Mouse (Mus musculus): ENCODE data around the gene C2cd3. TPM values are rescaled to one million over a fixed set of nuclear protein-coding genes. Genes with fewer than 3 reads are reported as not detected.
"Not testable (repeated sequence)": the region's sequence is repeated elsewhere in the genome, so short reads cannot be mapped to it uniquely, and the experiment has no call there.

C2cd3 gene
- polyA plus RNA-seq, 1 experiment from 2014 or later: 20.3 TPM

DNA sequence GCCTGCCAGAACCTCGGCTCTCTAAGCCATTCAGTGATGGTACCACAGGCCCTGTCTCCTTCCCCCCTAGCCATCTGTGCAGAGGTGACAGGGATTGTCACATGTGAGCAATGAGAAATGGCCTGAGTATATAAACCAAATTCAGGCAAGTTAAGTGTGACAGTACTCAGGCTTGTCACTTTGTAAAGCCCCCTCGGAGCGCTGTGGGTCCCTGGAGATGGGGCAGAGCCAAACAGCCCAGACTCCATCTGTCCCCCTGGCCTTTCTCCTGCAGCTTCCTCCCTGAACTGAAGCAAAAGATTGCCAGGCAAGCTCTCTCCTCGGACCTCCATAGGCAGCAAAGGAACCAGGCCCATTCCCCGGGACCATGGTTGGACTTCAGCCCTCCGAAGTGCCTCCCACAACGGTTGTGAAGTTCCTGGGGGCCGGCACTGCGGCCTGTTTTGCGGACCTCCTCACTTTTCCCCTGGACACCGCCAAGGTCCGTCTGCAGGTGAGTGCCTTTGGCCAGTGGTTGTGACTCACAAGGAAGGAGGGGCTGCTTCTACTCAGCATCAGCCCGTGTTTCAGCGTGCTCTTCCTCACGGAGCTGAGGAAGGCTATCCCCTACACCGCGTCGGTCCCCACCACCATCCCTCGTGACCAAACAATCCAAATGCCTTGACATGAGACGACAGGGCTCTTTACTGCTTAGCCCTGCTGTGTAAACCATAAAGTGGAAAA lies 107.2 kb downstream of the C2cd3 start:
- Histone ChIP-seq H3K27ac (no peak overlapping the region), H3K4me3 (no peak overlapping the region), H3K27me3 (replicated peaks) (no peaks in the 10 kb centered on the region), H3K36me3 (replicated peaks) (no peaks in the 10 kb centered on the region), H3K4me1 (no peaks in the 10 kb centered on the region), H3K9me3 (no peaks in the 10 kb centered on the region), H3K4me2 (no peak overlapping the region), H3K9ac (no peak overlapping the region)
- no peak for ATAC-seq (replicated peaks)
- WGBS: 80% methylated on average over 20 of the region's 20 CpGs

DNA sequence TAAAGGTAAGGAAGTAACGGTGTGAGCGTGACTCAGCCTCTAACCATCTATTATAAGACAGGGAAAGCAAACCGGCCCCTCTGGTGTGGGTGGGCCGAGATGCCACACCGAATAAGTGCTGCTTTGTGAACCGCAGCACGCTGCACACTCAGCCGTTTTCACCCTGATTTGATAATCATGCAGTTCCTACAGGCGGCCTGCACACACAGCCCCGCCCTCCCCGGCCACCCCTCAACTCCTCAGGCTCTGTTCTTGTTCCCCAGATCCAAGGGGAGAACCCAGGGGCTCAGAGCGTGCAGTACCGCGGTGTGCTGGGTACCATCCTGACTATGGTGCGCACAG lies 107.8 kb downstream of the C2cd3 start:
- no peaks in the 10 kb centered on the region for H3K4me1 ChIP-seq
- ATAC-seq (replicated peaks): no peak; the same call in 1 of the 2 replicates
- no peaks in the 10 kb centered on the region for H3K27me3 ChIP-seq (replicated peaks)
- H3K36me3 ChIP-seq (replicated peaks): no peaks in the 10 kb centered on the region
- no peak overlapping the region for H3K9ac ChIP-seq
- WGBS: 70% methylated on average over 15 of the region's 15 CpGs
- H3K4me3 ChIP-seq: no peak overlapping the region
- H3K27ac ChIP-seq: no peak overlapping the region
- no peaks in the 10 kb centered on the region for H3K9me3 ChIP-seq
- no peak overlapping the region for H3K4me2 ChIP-seq

DNA sequence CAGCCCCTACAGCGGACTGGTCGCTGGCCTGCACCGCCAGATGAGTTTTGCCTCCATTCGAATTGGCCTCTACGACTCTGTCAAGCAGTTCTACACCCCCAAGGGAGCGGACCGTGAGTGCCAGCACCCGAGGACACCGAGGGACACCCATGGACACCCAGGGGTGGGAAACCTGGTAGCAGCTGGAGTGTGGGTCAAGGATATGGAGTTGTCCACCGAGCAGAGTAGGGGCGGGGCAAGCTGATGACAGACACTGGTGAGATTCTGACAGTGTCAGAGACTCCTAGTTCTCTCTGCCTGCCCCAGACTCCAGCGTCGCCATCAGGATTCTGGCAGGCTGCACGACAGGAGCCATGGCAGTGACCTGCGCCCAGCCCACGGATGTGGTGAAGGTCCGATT lies 108.1 kb downstream of the C2cd3 start:
- H3K4me2 ChIP-seq: no peak overlapping the region
- no peaks in the 10 kb centered on the region for H3K36me3 ChIP-seq (replicated peaks)
- no peaks in the 10 kb centered on the region for H3K9me3 ChIP-seq
- H3K4me1 ChIP-seq: no peaks in the 10 kb centered on the region
- ATAC-seq (replicated peaks): no peak
- H3K27me3 ChIP-seq (replicated peaks): no peaks in the 10 kb centered on the region
- no peak overlapping the region for H3K9ac ChIP-seq
- WGBS: 83% methylated on average over 17 of the region's 17 CpGs
- H3K27ac ChIP-seq: no peak overlapping the region
- no peak overlapping the region for H3K4me3 ChIP-seq

DNA sequence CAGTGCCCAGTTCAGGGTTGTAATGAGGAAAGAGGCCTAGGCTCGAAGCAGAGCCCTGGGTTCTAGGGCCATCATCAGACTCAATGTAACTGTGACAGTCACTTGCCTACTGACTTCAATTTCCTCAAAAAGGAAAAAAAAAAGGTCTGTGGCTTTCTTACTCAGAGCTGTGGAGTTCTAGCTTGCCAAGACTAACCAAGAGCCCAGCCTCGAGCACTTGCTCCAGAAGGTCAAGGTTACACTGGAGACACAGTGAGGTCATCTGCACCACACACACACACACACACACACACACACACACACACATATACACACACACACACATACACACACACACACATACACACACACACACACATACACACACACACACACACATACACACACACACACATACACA lies 110.0 kb downstream of the C2cd3 start:
- 89% methylated on average over 2 of the region's 2 CpGs for WGBS
- not testable (repeated sequence) for ATAC-seq (replicated peaks)

DNA sequence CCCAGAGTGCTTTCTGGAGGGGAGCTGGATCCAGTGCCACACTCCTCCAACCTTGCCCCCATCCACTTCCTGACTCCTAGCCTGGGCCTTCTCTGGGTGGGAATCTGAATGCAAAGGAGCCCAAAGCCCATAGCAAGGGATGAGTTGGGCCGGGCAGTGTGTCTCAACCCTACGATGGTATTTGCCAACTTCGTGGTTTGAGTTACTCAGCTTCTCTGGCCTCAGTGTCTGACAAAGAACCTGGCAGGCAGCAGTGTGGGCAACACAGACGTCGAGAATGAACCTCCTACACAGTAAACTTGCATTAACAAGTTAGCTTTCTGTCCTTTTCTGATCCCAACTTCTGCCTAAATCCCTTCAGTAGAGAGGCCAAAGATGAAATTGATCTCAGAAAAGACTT lies 112.5 kb downstream of the C2cd3 start:
- Histone ChIP-seq H3K27ac (no peak overlapping the region), H3K27me3 (replicated peaks) (no peaks in the 10 kb centered on the region), H3K9ac (no peak overlapping the region), H3K36me3 (replicated peaks) (no peaks in the 10 kb centered on the region), H3K4me3 (no peak overlapping the region), H3K9me3 (no peaks in the 10 kb centered on the region), H3K4me2 (no peak overlapping the region), H3K4me1 (no peaks in the 10 kb centered on the region)
- WGBS: 88% methylated on average over 5 of the region's 5 CpGs
- ATAC-seq (replicated peaks): no peak

More for the DNA sequence above, 110.0 kb downstream of the C2cd3 start:
- H3K36me3 ChIP-seq (replicated peaks); H3K9me3 ChIP-seq; H3K4me3 ChIP-seq; H3K27me3 ChIP-seq (replicated peaks); H3K9ac ChIP-seq; H3K4me1 ChIP-seq; H3K27ac ChIP-seq; H3K4me2 ChIP-seq: not testable (repeated sequence)

DNA sequence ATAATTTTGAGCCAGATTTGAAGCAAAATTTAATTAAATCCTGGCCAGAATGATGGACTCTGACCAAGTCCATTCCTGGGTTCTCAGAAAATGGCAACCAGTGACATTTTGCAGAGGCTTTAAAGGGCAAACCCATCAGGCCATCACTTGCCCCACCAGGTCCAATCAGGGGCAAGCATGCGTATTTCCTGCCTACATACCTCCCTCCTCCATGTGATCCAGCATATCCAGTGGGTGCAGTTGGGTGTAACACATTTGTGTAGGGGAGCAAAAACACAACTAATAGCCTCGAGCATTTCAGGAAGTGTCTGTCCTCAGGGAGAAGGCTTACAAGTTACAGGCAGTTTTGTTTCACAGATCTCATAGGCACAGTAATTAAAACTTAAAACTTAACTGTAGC lies 115.3 kb downstream of the C2cd3 start:
- no peaks in the 10 kb centered on the region for H3K4me1 ChIP-seq
- no peaks in the 10 kb centered on the region for H3K27me3 ChIP-seq (replicated peaks)
- H3K36me3 ChIP-seq (replicated peaks): no peaks in the 10 kb centered on the region
- no peaks in the 10 kb centered on the region for H3K9me3 ChIP-seq
- WGBS: 79% methylated on average over 2 of the region's 2 CpGs
- ATAC-seq (replicated peaks): no peak
- H3K27ac ChIP-seq: no peak overlapping the region
- no peak overlapping the region for H3K9ac ChIP-seq
- H3K4me3 ChIP-seq: no peak overlapping the region
- H3K4me2 ChIP-seq: no peak overlapping the region

DNA sequence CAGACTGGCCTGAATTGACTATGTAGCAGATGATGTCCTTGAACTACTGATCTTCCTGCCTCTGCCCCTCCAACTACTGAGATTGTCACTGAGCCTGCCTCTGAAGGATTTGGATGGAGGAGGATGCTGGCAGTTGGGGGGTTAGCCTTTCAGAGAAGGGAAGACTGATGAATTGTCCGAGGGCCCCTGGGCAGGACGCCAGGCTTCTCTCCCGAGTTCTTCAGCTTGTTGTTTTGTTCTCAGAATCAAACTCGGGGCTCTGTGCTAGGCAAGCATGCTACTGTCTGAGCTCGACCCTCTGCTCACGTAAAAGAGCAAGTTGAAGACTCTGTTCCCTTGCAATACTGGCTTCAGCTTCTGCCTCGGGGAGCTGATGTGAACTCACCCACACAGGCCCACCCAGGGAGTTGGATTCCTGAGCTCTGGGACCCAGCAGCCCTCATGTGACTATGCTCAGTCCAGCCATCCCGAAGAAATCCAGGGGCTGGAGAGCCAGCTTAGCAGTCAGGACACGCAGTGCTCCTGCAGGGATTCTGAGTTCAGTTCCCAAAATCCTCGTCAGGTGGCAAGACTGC lies 116.5 kb downstream of the C2cd3 start:
- 22% methylated on average over 10 of the region's 10 CpGs for WGBS

DNA sequence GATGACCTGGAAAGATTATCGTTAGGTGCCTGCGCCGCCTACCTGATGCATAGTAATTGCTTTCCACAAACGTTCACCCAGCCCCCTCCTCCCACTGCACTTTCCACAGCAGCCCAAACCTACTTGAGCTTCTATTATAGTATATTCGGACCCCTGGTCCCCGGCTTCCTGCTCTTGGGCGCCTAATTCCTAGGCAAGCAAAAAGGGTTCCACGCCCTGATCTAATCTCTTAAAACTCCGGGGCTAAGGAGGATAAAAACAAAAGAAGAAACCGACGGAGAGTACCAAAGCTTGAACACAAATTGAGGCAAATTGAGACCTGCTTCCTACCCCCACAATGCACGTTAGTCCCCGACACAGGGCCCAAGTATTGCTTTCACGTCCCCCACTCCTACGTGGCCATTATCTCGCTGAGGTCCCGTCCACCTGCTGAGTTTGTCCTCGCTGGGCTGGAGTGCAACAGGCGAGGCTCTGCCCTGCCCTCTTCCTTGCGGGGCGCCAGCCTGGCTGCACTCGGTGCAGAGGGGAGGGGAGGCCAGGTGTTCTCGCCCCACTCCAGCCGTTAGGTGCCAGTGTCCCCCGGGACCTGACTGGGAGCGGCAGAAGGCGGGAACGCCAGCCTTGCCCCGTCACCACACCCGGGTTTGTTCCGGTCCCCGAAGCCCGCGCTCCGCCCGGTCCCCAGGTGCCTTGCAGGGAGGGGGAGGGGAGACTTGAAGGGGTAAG lies 120.5 kb downstream of the C2cd3 start:
- peaks cover 37% of the 10 kb centered on the region for H3K4me1 ChIP-seq
- H3K9me3 ChIP-seq: no peaks in the 10 kb centered on the region
- no peak for ATAC-seq (replicated peaks)
- H3K27me3 ChIP-seq (replicated peaks): no peaks in the 10 kb centered on the region
- H3K27ac ChIP-seq: no peak overlapping the region
- no peaks in the 10 kb centered on the region for H3K36me3 ChIP-seq (replicated peaks)
- H3K4me2 ChIP-seq: peak overlapping the region; percentile 66
- peak overlapping the region; percentile 23; the same call in 1 of the 2 replicates for H3K9ac ChIP-seq
- H3K4me3 ChIP-seq: peak overlapping the region; percentile 37
- 3% methylated on average over 35 of the region's 36 CpGs for WGBS

More for the DNA sequence above, 116.5 kb downstream of the C2cd3 start:
- ATAC-seq (replicated peaks): peak; percentile 57
- H3K27me3 ChIP-seq (replicated peaks): no peaks in the 10 kb centered on the region
- H3K27ac ChIP-seq: peak overlapping the region; percentile 16; the same call in 1 of the 2 replicates
- H3K4me3 ChIP-seq: no peak overlapping the region
- H3K9ac ChIP-seq: no peak overlapping the region
- H3K4me2 ChIP-seq: no peak overlapping the region
- no peaks in the 10 kb centered on the region for H3K36me3 ChIP-seq (replicated peaks)
- H3K4me1 ChIP-seq: peaks cover 11% of the 10 kb centered on the region
- no peaks in the 10 kb centered on the region for H3K9me3 ChIP-seq

DNA sequence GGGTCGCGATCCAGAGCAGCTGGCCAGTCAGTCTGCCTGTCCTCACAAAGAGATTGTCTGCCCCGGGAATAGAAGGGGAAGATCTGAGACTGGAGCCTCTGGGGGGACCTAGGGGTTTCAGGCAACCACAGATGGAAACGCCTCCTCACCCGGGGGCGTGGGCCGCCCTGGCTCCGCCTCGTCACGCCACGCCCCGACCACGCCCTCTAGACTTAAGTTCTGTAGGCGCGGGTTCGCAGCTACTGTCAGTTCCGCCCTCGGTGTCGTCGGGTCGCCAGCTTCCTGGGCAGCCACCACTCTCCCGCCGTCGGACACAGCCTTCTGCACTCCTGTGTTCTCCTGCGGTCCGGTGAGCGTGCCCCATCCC lies 121.1 kb downstream of the C2cd3 start, which contains the start of gene Ucp2:
TSS of gene Ucp2 (plus strand) at position 221 of the 367 bp plus-strand sequence.
- peak within 1 kb of the TSS; percentile 66 for H3K4me2 ChIP-seq
- H3K4me1 ChIP-seq: peaks cover 37% of the 10 kb centered on the region
- H3K36me3 ChIP-seq (replicated peaks): no peaks in the 10 kb centered on the region
- ATAC-seq (replicated peaks): no peak
- no peaks in the 10 kb centered on the region for H3K27me3 ChIP-seq (replicated peaks)
- H3K9me3 ChIP-seq: no peaks in the 10 kb centered on the region
- 2% methylated on average over 27 of the region's 27 CpGs for WGBS
- peak within 1 kb of the TSS; percentile 37 for H3K4me3 ChIP-seq
- peak within 1 kb of the TSS; percentile 23; the same call in 1 of the 2 replicates for H3K9ac ChIP-seq
- H3K27ac ChIP-seq: no peak within 1 kb of the TSS

DNA sequence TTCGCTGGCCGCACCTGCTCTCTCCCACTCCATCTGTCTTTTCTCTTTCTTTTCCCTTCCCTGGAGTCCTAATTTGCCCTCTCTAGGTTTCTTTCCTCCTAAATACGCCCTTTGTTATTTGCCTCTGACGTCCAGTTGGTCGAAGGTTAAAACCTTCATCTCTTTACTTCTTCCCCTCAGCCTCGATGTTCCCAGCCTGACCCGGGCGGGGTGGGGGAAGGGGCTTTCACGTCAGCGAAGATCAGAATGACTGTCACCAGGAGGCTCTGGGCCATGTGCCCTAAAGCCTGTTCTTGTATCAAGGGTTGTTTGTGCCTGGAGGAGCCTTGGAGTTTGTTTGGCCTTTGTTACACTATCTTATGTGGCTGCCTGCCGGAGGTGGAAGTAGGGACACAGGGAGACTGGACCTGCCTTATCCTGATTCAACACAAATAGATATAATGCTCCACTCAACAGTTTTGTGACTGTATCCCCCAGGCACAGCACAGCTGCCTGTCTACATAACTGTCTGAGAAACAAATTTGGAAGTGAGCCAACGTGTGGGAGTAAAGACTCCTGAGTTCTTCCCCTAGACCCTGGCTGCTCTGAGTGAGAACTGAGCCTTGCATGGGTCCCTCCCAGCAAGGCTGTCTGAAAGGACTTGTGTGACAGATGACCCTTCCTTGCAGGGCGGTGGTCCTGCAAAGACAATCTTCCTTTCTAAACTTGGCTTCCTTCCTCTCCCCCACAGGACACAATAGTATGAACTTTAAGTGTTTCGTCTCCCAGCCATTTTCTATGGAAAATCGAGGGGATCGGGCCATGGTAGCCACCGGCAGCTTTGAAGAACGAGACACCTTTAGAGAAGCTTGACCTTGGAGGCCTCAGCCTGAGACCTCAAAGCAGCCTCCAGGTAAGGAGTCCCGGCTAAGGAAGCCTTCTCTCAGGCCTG lies 121.7 kb downstream of the C2cd3 start:
- ATAC-seq (replicated peaks): no peak
- Histone ChIP-seq H3K9me3 (no peaks in the 10 kb centered on the region), H3K27ac (no peak overlapping the region), H3K36me3 (replicated peaks) (no peaks in the 10 kb centered on the region), H3K4me2 (peak overlapping the region; percentile 66), H3K4me3 (peak overlapping the region; percentile 37), H3K9ac (no peak overlapping the region), H3K27me3 (replicated peaks) (no peaks in the 10 kb centered on the region), H3K4me1 (peaks cover 37% of the 10 kb centered on the region)
- 38% methylated on average over 19 of the region's 19 CpGs for WGBS

DNA sequence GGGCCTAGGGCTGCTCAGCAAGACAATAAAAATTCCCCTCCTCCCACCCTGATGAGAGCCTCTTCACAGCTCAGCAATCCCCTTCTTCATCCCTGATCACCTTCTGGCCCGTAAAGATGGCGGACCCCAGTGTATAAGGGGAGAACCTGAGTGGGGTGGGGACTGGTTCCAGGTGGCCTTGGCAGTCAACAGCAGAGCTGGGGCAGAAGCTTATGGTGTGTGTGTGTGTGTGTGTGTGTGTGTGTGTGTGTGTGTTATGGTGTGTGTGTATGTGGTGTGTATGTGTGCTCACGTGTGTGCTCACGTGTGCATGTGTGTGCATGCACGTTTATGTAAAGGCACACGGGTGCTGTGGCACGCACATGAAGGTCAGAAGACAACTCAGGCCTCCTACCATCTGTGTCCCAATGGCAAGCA lies 122.4 kb downstream of the C2cd3 start:
- no peak overlapping the region for H3K9ac ChIP-seq
- WGBS: 94% methylated on average over 7 of the region's 7 CpGs
- peak overlapping the region; percentile 82; the same call in 1 of the 2 replicates for H3K27ac ChIP-seq
- peak overlapping the region; percentile 66; the same call in 1 of the 2 replicates for H3K4me2 ChIP-seq
- H3K4me3 ChIP-seq: no peak overlapping the region
- ATAC-seq (replicated peaks): no peak
- peaks cover 37% of the 10 kb centered on the region for H3K4me1 ChIP-seq
- H3K27me3 ChIP-seq (replicated peaks): no peaks in the 10 kb centered on the region
- no peaks in the 10 kb centered on the region for H3K36me3 ChIP-seq (replicated peaks)
- H3K9me3 ChIP-seq: no peaks in the 10 kb centered on the region

DNA sequence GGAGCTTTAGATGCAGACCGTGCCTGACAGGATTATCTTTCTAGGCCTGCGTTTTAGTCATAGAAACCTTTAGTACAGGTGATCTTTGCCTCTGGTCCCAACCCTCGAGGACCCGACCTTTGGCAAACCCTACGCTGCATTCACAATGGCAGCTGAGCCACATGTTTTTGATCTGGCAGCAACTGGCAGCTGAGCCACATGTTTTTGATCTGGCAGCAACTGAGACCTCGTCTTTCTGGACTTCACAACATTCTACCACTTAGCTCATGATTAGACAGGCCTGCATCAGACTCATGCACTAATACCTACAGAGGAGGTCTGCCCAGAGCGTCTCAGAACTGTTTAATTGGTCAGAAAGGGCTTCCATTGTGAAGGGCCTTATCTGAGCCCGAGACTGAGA lies 123.0 kb downstream of the C2cd3 start:
- H3K27ac ChIP-seq: peak overlapping the region; percentile 82

More for the DNA sequence above, 123.0 kb downstream of the C2cd3 start:
- H3K4me2 ChIP-seq: peak overlapping the region; percentile 24
- H3K36me3 ChIP-seq (replicated peaks): no peaks in the 10 kb centered on the region
- no peaks in the 10 kb centered on the region for H3K27me3 ChIP-seq (replicated peaks)
- no peak; the same call in 1 of the 2 replicates for ATAC-seq (replicated peaks)
- no peak overlapping the region for H3K9ac ChIP-seq
- no peaks in the 10 kb centered on the region for H3K9me3 ChIP-seq
- H3K4me1 ChIP-seq: peaks cover 37% of the 10 kb centered on the region
- 28% methylated on average over 8 of the region's 8 CpGs for WGBS
- no peak overlapping the region for H3K4me3 ChIP-seq
